Mouse (Mus musculus): ENCODE measurements around the gene Cln6.
"Not testable (repeated sequence)": the region's sequence is repeated elsewhere in the genome, so short reads cannot be mapped to it uniquely, and the experiment has no call there.

The Cln6 gene

DNA sequence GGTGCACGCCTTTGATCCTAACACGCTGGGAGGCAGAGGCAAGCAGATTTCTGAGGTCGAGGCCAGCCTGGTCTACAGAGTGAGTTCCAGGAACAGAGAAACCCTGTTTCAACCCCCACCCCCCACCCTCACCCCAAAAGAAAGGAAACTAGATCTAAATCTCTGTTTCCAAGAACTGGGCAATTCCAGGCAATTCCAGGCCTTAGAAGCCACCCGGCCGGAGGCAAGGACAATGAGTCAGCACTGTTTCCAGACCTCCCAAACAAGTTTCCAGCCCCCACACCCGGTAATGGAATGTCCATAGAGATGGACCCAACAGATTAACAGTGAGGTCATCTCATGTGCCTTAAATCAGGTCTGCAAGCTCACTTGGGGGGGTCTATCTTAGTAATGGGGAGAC is 8.7 kb upstream of the Cln6 start:
- no peak for DNase-seq (ENCODE audit: low spot score)

DNA sequence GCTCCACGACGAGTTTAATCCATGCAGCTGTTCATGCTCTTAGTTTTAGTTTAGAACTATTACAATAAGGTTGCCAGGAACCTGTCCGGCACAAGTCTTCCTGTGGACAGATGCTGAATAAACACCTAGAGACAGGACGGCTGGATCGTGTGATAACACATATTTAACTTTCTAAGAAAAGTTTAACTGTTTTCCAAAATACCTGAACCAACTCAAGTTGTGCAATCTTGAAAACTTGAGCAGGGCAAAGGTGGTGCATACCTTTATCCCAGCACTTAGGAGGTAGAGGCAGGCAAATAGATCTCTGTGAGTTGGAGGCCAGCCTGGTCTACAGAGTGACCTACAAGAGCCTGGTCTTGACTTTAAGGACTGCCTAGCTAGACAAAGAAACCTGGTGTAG is 3.7 kb upstream of the Cln6 start:
- DNase-seq (ENCODE audit: low spot score), result no peak

GRCm38 (mm10) chr9:62835705-62836446 is 2.7 kb upstream of the Cln6 start:
- DNase-seq (ENCODE audit: low spot score), result no peak

GRCm38 (mm10) chr9:62837611-62838010 is 974 bp upstream of the Cln6 start:
- DNase-seq (ENCODE audit: low spot score), result no peak

DNA sequence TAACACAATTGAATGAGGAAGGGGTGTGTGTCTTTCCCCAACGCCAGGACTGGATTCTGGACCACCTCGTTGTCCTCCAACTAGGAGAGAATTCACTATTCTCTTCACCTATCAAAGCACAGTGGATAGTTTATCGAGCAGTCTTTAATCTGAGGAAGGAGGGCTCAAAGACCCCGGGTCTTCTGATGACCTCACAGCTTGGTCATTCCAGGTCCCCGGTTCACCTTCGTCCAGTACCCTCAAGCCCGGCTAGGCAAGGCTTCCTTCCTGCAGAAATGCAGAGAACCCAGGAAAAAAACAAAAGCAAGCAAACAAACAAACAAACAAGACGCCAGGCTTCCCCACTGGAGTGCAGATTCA is 459 bp upstream of the Cln6 start:
- no peak for DNase-seq (ENCODE audit: low spot score)

- DNase-seq (ENCODE audit: low spot score), result no peak
Measured at GRCm38 (mm10) chr9:62839172-62839770, 686 bp downstream of the Cln6 start.

DNA sequence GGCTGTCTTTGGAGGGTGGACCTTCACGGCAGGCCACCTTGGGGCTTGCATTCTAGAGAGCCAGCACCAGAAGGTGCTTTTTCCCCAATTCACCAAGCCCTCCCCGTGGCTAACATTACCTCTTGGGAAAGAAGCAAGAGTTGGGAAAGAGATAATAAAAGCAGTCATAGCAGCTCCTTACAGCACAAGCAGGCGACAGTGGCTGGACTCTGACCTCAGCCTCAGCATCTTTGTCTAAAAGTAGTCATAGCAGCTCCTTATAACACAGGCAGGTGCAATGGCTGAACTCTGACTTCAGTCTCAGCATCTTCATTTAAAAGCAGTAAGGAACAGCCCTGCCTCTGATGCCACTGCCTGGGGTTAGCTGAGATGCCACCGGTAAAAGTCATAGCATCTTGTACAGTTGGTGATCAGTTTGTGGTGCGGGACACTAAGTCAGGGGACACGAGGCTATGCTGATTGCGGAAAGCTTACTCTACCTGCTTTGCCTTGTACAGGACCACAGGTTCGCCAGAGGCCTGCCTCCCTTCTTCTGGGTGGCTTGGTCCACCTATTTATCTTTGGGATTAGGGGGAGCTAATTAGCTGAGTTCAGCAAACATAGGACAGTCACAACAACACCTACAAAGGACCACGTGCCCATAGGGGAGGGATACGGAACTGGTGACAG is 4.9 kb downstream of the Cln6 start:
- no peak for DNase-seq (ENCODE audit: low spot score)

GRCm38 (mm10) chr9:62844461-62844860 is 5.9 kb downstream of the Cln6 start:
- DNase-seq (ENCODE audit: low spot score), result no peak

DNA sequence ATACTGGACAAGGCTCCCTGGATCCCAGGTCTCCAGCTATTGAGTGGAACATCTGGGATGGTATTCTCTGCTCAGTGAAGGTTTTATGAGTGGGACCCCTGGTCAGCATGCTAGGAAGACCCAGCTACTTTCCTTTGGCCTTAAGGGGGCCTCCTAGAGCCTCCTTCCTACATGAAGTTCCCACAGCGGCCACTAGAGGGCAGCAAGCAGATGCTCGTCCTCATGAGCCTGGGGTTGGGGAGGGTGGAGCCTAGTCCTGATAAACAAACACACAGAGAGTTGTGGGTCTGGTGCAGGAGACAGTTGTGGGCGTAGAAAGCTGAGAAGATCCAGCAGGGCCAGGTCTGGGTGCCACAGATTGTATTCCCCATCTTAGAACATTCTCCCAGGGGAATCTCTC is 9.1 kb downstream of the Cln6 start:
- DNase-seq (ENCODE audit: low spot score), result peak; percentile 92

- no peak for DNase-seq (ENCODE audit: low spot score)
Measured at GRCm38 (mm10) chr9:62848641-62849040, 10.1 kb downstream of the Cln6 start.

DNA sequence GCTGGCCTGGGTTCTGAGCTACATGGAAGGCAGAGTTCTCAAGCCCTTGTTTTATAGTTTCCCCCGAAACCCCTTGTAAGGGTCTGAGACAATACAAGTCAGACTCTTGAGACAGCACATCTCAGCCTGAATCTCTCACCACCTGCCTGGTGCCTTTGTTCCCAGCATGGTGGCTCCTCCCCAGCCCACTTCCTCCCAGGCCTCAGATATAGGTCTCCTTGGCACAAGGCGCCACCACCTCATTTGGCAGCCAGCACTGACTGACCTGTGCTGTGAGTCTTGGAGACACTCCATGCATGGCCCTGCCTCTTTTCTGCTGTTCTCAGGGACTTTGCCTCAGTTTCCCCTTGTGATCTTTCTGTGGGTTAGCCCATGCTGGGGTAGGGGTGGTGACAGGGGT is 13.0 kb downstream of the Cln6 start:
- DNase-seq (ENCODE audit: low spot score), result no peak

- no peak for DNase-seq (ENCODE audit: low spot score)
Measured at GRCm38 (mm10) chr9:62854483-62854882, 15.9 kb downstream of the Cln6 start.

DNA sequence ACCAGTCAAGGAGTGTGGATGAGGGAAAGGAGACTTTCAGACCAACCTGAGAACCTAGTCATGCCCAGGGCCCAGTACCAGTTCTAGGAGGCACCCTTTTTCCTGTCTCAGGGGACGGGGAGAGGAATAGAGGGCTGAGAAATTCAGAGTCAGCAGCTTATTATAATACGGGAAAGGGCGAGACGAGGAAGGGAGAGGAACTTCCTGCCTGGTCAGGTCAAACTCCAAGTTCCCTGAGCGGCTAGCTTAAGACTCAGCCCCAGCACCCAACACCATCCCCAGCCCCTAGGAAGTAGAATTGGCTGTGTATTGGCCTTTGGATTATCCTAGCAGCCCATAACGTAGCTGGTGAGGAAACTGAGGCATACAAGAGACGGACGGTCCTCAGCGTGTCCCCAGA is 18.6 kb downstream of the Cln6 start:
- DNase-seq (ENCODE audit: low spot score), result no peak

DNA sequence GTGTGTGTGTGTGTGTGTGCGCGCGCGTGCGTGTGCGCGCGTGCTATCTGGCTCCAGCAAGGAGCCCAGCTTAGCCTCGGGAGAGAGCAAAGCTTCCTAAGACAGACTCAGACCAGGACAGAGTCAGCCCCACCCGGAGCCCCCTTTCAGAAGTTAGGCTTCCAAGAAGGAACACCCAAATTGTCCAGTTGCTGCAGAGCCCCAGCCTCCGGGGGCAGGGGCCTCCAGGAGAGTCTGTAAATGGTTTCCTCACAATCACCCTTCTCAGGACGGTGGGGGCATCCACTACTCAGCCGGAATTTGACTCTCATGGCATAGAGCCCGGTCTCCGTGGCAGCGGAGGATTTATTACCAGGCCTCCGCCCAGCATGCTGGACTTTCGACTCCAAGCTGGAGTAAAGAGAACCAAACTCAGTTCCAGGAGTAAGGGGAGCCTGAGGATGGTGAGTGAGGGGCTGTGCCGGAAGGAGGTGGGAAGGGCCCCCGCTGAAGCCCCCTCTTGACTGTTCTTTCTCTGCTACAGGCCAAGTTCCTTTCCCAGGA is 19.2 kb downstream of the Cln6 start, which contains the start of gene Calml4:
TSS of gene Calml4 (plus strand) at position 362 of the 543 bp plus-strand sequence.
- no peak for DNase-seq (ENCODE audit: low spot score)

DNA sequence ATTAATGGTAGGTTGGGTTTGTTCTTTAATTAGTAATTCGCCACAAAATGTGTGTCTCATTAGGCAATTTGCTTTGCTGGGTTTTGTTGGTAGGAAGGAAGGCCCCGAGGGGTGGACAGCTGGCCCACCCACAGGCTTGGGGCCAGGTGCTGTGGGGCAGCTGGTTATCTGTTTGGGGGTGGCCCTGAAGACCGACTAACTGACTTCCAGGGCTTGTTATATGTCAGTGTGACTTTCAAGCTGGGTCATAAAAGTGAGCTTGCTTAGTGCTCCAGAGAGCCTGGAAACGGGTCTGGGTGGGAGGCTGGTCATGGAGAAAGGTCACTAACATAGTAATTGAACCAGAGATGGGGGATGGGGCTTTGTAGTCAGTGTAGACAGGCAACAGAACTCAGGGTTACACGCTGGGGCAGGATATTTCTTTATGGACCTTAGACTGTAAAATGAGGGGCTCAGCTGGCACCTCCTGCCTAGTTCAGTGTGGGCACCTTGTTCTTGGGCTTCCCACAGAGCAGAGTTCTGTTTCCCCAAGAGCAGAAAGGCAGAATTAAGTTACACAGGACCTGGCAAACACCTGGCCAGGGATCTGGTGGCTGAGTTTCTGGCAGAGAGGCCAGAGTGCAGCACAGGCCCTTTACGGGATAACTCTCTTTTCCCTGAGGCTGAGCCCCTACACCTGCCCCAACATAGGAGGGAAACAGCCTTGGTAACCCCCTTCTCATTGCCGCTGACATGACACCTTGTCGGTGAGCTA is 19.9 kb downstream of the Cln6 start:
- DNase-seq (ENCODE audit: low spot score), result no peak

DNA sequence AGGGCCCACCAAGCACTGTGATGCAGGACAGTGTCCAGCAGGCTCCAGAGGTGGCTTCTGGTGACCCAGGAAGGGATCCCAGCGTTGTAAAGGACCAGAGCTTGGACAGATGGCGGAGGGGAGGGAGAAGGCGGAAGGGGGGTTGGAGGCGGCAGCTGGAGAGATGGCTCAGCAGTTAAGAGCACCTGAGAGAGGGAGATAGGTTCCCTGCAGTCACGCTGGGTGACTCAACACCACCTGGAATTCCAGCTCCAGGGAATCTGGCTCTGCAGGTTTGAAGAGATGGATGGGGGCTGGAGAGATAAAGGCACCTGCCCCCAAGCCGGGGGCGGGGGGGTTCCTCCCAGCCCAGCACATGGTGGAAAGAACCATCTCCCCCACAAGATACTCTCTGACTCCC is 21.5 kb downstream of the Cln6 start:
- DNase-seq (ENCODE audit: low spot score), result not testable (repeated sequence)

DNA sequence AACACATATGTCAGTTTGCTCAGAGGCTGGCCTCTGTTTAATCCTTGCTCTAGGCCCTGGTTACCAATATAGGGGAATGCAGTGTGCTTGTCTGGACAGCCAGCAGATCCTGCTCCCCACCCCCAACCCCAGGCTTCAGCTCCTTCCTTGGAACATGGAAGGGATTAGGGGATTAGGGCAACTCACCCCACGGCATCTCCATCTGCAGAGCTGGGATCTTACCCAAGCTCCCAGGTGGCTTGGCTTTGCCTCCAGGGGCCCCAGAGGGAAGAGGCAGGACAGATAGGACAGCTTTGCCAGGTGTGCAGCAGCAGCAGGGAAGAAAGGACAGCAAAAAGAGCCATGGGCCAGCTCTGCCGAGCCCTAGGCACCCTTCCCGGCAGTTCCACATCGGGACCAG is 22.3 kb downstream of the Cln6 start:
- DNase-seq (ENCODE audit: low spot score), result no peak

DNA sequence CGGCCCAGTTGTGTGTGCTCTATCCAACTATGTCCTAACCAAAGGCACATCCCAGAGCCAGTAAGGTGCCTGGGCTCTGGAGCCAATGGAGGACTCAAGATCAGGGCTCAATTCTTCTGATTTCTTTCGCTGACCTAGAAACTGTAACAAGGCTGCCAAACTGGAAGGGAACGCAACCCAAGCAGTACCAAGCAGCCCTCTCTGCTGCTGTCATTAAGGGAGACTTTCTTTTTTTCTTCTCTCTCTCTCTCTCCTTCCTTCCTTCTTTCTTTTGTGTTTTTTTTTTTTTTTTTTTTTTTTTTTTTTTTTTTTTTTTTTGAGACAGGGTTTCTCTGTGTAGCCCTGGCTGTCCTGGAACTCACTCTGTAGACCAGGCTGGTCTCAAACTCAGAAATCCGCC is 30.7 kb downstream of the Cln6 start:
- not testable (repeated sequence) for DNase-seq (ENCODE audit: low spot score)

- no peak for DNase-seq (ENCODE audit: low spot score)
Measured at GRCm38 (mm10) chr9:62870728-62871127, 32.1 kb downstream of the Cln6 start.

DNA sequence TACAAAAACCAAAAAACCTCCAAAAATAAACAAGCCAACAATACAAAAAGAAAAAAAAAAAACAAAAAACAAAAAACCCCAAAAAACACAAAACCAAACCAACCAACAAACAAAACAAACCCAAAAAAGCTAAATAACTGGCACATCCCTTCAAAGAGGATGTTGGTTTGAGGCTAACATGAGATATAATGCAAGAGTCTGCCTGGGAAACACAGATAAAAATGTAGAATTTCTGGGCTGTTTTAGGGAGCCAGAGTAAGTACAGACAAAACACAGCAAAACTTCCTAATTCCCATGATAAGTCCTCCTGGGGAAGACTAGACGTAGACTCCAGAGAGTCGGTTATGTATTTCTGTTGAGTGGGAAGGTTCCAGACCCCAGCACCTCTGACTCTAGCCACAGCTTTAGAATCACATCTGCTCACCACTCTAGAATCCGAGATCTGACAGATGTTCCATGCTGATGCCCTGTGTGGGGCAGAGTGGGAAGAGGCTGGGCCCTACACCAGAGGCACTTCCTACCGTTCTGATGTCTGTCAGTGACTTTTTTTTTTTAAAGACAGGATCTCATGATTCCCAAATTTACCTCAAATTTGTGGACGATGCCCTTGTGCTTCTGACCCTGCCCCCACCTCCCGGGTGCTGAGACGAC is 38.5 kb downstream of the Cln6 start:
- DNase-seq (ENCODE audit: low spot score), result no peak

- no peak for DNase-seq (ENCODE audit: low spot score)
Measured at GRCm38 (mm10) chr9:62877825-62878224, 39.2 kb downstream of the Cln6 start.

GRCm38 (mm10) chr9:62881871-62882270 is 43.3 kb downstream of the Cln6 start:
- peak; percentile 30 for DNase-seq (ENCODE audit: low spot score)

Data from layer of hippocampus, adult 11-12 months (tissue).